Mouse (Mus musculus) gastrocnemius, postnatal 4 days (tissue): ENCODE results near the gene Dcp1a. TPM values are rescaled to one million over a fixed set of nuclear protein-coding genes. Genes with fewer than 3 reads are reported as not detected.

Experiments
- DNase-seq, 2 experiments: peaks; one replicate each; pipeline ENCODE4 v3.0.0; 2021 to 2022; ENCODE audit warnings: low spot score in 2 of 2, mixed read lengths in 2 of 2
- long read RNA-seq, 2 experiments: library from polyadenylated mRNA; stranded (forward); transcript quantifications; one replicate each; pipeline ENCODE4 v2.0.0; 2021
- total RNA-seq, 2 experiments: library from RNA; stranded (reverse); gene quantifications; 2 replicates each; pipeline ENCODE4 v1.2.3; 2021

Dcp1a gene
- total RNA-seq: 10 to 100 TPM; 16.6 to 18.2 TPM
- long read RNA-seq, experiment 1, full-length matches to known transcripts: 5 of 15 reads
- long read RNA-seq, experiment 1, partial matches to known transcripts: 1 of 15 reads
- long read RNA-seq, experiment 1, other reads (novel, unspliced or antisense): 9 of 15 reads
- long read RNA-seq, experiment 2, full-length matches to known transcripts: 5 of 17 reads
- long read RNA-seq, experiment 2, partial matches to known transcripts: 4 of 17 reads
- long read RNA-seq, experiment 2, other reads (novel, unspliced or antisense): 8 of 17 reads

DNA sequence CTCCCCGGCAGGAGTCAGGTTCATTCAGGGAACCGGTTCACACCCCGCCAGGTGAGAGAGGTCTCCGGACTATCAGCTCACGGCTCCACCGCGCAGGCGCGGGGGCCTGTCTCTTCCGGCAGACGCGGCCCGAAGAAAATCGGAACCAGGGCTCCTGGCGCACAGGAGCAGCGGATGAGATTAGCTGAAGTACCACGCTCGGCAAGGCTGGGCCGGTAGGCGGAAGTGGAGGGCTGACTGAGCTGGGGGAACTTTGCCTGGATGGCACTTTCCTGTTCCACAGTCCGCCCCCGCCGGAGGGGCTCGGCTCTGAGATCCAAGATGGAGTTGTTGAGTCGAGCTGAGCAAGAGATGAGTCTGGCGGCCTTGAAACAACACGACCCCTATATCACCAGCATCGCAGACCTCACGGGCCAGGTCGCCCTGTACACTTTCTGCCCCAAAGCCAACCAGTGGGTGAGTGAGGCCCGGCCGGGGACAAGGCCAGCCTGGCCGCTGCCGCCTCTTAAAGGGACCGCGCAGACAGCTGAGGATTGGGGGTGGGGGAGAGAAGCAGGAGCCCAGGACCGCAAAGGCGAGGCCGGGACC, at the start of gene Dcp1a:
TSS of gene Dcp1a (plus strand) at position 175 of the 588 bp plus-strand sequence.
- peak; percentile 87 to 94 for DNase-seq

DNA sequence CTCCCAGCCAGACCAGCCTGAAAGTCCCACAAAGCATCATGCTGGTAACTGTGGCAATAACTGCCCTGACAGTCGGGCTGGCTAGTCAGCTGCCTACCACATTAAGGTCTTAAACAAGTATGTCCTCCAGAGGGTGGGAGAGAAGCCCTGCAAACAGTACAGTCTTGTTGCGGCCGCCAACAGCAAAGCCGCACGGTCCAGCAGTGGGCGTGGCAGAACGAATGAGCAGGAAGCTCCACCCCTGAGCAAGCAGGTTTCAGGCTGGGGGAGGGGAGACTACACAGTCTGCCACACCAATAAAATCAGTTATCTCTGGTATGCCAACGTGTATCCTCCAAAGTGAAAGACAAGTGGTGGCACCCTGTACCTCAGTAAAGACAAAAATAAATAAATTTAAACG, 49.7 kb upstream of the Dcp1a start:
- no peak for DNase-seq

DNA sequence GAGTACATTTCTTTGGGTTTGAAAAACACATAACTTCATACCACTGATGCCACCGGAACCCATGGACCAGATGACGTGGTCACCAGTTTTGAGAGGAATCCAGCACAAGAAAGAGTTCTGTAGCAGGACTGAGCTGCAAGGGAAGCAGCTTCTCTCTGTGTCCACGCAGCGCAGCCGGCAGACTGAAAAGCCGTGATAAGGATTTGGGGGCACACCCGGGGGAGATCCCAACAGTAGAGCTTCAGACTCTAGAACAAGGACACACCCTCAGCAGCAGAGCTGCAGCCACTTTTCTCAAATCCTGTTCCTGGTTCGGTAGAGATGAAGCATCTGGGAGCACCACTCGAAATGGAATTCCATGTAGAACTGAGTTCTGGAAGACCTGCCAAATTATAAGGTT, 49.3 kb upstream of the Dcp1a start:
- no peak for DNase-seq

DNA sequence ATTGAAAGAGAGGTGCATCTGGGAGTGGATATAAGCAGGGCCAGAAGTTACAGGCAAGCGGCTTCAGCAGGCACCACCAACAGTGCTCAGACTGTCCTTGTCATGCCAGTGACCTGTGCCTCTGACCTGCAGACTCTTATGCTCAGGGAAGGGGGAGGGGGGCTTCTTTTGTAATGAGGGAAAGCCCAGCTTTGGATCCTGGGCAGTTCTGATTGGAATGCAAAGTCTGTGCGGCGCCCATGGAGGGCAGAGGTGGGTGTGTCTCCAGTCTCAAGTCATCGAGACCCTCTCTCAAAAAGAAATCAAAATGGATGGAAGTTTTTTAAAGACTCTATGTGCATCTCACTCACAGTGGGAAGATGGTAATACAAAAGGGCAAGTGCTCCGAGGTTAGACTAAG, 48.9 kb upstream of the Dcp1a start:
- no peak for DNase-seq

DNA sequence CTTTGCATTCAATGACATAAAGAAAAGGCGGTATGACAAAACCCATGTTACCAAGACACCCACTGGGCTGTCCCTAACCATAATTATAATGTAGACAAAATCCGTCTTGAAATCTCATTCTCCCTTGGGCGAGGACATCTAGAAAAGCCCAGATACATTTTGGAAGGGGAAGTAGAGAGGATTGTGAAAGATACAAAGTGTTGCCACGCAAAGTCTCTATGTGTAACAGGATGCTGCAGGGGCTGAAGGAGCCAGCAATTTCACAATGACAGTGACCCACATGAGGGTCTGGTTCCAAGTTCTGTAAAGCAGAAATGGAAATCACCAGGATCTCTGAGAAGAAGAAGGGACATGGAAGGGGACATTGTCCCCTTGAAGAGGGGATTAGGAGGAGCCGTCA, 44.0 kb upstream of the Dcp1a start:
- DNase-seq: no peak

DNA sequence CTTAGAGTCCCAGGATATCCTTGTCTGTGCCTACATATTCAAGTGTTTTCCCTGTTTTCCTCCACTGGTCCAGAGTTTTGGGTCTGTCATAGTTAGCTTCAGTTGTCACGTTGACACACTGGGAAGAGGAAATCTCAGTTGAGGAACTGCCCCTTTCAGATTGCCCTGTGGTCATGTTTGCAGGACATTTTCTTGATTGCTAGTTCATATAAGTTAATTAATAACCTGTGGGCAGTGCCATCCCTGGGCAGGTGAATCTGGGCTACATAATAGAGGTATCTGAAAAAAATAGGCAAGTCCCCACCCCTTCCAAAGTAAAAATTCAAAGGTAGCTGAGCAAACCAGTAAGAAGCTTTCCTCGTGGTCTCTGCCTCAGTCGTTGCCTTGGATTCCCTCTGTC, 39.4 kb upstream of the Dcp1a start:
- DNase-seq: no peak

DNA sequence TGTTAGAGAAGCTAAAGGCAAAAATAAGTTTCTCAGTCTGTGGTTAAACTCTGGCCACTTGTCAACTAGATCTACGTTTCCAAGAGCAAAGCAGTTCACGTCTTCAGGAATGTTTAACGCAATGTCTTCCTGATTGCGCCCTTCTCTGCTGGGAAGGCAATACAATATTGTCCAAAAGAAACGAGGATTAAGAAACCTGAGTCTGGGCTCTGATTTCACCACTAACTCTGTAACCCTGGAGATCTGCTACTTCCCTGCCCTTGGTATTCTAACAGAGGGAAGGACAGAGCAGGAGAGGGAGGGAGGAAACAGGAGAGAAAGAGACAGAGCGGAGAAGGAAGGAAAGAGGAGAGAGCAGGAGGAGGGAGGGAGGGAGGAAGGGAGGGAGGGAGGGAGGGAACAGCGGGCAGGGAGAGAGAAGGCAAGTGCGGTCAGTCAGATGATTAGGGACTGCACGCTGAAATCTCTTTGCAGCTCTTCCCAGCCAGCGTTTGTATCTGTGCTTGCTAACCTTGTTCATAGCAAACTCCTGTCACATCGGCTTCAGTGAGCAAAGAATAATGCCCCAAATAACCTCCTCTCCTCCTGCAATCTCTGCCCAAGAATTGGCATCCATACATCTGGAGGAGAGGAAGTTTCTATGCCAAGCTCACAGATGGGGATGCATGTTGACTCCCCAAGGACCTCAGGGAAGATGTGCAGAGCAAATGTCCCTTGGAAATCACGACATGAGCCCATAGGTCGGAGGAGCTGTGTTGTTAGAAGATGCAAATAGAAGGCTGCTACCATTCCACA, 23.3 kb upstream of the Dcp1a start:
- DNase-seq: no peak

DNA sequence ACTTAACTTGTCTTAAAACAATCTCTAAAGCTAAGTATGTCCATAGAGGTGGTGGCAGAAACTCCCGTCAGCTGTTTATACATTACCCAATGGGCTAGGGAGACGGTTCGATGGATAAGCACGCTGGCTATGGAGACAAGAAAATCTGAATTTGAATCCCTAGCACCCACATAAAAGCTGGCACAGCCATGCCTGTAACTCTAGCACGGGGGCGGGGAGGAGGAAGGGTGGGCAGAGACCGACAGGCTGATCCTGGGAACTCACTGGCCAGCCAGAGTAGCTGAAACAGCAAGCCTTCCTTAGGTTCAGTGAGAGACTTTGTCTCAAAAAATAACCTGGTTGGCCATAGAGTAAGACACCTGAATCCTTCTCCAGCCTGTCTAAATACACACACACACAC, 21.9 kb upstream of the Dcp1a start:
- no peak for DNase-seq

DNA sequence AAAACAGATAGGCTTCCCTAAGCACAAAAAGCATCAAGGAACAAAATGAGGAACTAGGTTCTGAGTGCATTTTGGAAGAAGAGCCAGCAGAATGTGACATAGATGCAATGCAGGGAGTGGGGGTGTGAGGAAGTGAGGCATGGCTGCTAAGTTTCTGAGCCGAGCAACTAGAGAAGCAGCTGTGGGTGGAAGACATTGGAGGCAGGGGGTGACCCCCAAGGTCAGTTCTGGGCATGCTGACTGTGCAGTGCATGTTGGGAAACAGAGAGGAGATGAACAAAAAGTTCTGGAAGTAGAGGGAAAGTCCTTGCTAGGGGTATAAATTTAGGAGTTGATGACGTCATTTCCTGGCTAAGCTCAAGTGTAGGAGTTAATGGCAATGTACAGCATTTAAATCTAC, 21.4 kb upstream of the Dcp1a start:
- peak in 1 of 2 experiments; percentile 11 for DNase-seq

DNA sequence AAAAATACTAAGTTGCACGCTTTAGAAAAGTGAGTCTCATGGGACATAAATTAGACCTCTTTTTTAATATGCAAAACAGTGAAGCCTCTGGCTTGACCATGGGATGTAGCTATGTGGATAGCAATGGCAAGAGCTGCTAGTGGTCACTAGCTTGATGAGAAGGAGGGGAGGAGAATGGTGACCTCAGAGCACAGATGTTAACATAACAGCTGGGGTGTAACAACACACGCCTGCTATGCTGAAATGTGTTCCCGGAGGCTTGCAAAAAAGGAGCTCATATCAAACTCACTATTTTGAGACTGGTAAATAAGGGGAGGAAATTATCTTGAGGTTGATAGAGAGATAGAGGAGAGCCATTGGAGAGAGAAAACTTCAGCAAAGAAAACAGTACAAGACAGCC, 20.5 kb upstream of the Dcp1a start:
- no peak for DNase-seq

DNA sequence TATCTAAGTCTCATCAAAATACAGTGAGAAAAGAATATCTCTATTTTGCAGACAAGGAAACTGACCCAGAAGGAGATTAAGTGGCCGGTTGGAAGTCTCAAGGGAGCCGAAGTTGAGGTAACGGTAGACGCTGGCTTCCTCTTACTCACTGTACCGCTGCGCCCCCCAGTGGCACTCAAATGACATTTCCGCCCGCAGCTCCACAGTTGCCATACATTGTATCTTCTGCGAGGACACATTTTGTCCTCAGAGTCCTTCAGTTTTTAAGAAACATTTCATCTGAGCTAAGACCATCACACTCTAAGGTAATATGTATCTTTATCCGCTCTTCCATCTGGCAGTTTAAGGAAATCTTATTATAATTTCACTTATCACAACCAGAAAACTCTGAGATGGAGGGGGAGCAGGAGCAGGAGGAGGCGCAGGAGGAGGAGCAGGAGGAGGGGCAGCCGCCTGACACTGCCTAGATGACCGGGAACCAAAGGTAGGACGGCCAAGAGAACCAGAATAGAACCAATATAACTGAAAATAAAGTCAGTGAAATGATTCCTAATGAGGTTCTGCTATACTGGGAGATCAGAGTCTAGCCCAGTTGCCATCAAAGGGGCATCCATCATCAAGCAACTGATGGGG, 19.3 kb upstream of the Dcp1a start:
- peak; percentile 50 to 69 for DNase-seq

DNA sequence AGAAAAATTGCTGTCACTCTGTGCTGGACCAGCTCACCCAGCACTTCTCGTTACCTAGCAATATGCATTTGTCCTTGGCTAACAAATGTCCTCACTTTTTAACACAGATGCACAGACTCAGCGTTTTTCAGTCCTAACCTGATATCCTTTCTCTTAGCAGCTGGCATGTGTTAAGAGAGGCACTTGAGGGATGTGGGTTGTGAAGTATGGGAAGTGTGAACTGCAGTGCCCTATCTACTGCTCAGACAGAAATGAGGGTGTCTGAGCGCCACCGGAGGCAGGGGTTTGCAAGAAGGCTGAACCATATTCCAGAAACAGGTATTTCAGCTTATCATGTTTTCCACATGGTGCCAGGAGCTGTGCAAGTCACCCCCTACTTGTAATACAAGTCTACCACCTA, 16.0 kb upstream of the Dcp1a start:
- no peak for DNase-seq

DNA sequence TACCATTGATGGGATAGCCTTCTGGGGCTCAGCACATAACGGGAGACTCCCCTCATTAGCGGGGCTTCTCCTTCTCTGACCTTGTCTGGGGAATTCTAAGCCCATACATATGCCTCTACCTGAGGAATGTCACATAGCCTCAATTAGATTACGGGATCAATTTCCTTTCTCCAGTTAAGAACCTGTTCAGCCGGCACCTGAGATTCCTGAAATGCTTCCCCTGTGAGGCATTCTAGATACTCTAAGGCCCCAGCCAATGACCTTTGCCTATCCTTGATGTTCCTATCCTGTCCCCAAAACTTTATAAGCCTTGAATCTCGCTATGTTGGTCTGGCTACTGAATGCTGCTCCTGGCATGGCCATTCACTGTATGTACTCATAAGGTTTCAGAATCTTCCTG, 5.7 kb upstream of the Dcp1a start:
- no peak for DNase-seq

DNA sequence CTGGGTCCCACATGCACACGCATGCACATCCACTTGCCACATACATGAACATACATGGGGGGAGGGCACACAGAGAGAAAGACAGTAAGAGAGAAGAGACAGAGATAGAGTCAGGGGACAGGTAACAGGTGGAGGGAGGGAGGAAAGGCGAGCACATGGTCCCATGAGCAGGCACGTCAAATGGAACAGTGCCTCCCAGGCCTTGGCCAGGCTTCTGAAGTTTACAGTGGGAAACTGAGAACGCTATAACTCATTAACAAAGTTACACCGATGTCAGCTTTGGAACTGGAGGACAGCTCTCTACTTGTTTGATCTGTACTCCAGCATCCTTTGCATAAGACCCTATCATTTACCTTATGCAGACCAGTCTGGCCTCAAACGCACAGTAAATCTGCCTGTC, 4.9 kb upstream of the Dcp1a start:
- DNase-seq: no peak

DNA sequence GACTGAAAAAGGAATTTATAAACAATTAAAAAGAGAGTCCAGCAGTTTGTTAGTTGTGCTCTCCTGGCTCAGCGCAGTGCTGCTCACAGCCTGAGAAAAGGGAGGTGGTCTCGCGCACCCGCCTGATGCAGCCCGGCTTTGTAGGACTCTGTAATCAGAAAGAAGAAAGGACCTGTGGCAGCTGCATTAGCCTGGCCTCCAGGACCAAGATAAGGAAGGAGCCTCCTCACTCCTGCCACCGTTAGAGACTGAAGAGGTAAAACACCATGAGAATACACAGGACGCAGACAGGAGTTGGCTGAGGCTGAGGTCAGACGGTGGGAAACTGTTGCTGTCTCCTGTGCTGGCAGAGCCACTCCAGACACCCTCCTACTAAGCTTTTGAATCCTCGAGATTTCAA, 12.0 kb downstream of the Dcp1a start, which contains the start of gene Cacna1d:
TSS of gene Cacna1d (minus strand) at position 114 of the 400 bp plus-strand sequence.
- DNase-seq: no peak

DNA sequence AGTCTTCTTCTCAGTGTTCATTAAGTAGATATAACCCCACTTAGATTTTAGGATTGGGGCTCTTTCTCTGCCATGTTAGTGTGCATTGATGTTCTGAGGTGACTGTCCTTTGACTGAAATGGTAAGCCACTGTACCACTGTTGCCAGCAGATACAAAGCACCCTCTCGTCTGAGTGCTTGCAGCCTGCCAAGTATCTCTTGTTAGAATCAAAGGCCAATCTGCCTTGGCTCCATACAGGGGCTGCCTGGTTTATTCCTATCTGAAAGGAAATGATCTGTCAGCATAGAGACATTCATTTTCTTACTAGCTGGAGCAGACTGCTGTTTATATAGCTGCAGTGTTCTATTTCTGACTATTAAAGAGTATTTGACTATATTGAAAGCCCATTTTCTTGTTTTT, 13.9 kb downstream of the Dcp1a start:
- no peak for DNase-seq

DNA sequence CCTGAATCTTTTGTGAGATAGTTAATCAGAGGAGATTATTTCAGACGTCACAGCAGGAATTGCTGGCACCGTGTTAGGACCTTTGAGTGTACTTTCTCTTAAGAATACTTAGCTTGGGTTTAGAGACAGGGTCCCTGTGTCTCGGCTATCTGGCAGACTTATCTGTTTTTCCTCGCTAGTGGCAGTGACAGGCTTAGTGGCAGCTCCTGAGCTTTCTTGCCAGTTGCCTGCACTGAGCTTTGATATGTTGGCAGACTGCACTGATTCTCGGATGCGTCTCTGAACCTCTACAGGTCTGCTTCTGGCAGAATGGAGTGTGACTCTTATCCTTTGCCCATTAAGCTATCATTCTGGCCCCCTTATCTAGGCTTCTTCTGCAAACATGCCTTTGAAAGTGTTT, 15.7 kb downstream of the Dcp1a start:
- DNase-seq: no peak

DNA sequence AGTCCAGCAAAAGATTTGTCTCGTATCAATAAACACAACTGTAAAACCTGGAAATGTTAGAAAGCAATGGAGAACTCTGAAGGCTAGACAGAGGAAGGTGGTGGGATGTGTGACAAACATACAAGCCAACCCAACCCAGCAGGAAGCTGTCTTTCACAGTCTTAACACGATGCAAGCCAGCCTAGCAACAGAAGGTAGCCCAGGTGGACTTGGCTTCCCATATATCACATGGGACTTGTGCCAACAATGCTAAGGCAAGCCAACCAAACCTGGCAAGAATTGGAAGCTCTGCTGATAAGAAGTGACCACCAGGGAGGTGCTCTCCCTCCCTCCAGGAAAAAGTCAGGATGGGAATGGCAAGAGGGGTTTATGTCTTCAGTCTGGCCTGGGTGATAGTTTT, 18.9 kb downstream of the Dcp1a start:
- DNase-seq: no peak

DNA sequence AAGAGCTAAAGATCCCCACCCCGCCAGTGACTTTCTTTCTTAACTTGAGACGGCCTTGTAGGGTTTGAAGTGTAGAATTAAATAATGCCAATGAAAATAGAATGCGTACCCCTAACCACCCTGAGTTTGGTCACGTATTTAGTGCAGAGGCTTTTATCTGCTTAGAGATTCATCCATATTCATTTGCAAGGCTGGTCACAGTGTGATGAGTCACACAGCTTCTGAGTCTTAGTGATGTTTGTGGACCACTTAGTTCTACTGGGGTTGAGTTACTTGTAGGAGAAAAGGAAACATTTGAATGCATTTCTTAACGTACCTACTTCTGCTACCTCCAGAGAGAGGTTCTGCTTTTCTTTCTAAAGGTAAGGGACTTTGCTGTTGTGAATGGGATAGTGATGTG, 25.7 kb downstream of the Dcp1a start:
- no peak for DNase-seq

DNA sequence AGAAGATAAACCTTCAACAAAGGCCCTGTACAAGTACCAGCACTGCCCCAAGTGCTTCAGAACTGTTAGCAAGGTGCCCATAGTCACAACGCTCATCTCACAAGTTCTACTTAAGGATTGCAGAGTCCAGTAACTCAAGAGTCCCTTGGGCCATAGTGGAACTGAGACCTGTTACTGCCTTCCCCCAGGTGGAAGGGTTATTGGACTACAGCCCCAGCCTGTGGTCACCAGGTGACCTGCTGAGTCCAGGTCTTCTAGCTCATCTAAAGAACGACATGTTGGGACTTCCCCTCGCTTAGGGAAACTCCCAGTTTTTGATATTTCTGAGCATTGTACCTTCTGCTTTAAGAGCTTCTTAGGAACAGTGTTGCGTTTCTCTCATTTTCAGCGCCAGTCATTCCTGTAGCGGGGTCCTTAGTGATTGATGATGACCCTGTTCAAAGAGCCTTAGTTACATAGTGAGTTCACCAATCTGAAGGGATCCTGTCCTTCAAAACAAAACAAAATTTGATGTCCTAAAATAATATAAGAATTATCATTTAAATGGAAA, 31.0 kb downstream of the Dcp1a start:
- no peak for DNase-seq

DNA sequence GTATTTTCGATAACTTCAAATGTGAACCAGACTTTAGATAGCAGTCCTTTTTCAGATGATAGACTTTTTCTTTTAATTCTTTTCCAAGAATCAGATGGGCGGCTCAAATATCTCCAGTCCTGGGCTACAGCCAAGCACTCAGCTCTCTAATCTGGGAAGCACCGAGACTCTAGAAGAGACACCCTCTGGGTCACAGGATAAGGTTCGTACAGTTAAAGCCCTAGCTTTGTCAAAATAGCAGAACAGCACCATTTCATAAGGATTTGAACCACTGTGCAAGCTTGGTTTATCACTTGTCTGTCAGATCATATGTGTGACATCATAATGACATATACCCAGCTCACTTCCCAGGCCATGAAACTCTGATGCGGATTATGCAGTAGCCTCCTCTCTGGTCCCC, 33.6 kb downstream of the Dcp1a start:
- DNase-seq: no peak
